Mouse (Mus musculus) cerebellum, adult 2 months (tissue): ENCODE results near the gene Barx1.

Experiments
- CTCF ChIP-seq: fragments of 200-500 bp; IDR thresholded peaks from 2 replicates; pipeline ENCODE4 v1.5.1; 2011; ENCODE audit warnings: low read depth, mild to moderate bottlenecking, control low read depth, low read length, moderate library complexity, borderline replicate concordance; ENCODE audit not compliant: insufficient read depth
- POLR2A ChIP-seq: fragments of 200-500 bp; IDR thresholded peaks from 2 replicates; pipeline ENCODE4 v1.6.1; 2011; ENCODE audit warnings: low read length, control low read depth, borderline replicate concordance; ENCODE audit not compliant: insufficient read depth

DNA sequence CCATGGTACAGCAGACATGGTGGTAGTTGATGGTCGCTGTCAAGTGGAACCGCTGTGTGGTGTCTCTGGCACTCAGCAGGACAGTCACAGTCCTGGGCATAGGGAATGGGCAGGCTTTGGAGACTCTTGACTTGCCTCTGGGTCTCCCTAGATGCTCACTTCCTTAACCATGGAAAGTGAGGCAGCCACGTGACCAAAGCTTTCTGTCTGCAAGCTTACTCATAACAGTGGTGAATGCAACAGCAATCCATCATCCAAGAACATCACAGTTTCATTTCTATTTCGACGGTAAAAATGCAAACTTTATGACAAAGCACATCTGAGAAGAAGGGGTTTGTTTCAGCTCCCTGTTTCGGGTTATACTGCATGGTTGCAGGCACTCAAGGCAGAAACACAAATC is 19.7 kb upstream of the Barx1 start:
- TF ChIP-seq POLR2A: no peak
- TF ChIP-seq CTCF: no peak
